Mouse (Mus musculus): ENCODE measurements around the gene Itgb4. TPM values are rescaled to one million over a fixed set of nuclear protein-coding genes. Genes with fewer than 3 reads are reported as not detected.

The Itgb4 gene
- polyA plus RNA-seq, 1 experiment from 2014 or later = 0.34 TPM

DNA sequence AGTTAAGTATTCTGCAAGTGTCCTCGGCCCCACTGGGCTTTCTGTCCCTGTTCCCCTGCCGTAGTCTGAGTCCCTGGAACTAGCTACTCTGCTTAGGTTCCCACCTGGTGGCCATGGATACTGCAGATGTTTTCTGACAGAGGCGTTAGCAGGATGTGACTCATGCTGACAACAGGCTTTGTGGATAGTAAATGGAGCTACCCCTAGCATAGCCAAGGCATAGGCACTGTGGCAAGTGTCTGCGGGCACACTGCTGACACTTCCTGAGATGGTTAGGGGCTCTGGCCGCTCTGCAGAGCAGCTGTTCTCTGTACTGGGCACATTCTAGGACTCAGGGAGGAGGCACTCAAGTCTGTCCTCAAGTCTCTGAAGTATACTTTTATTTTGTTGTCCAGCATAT lies 19.8 kb upstream of the Itgb4 start:
- Histone ChIP-seq H3K9me3 (ENCODE audit: low read length) (no peaks in the 10 kb centered on the region), H3K4me2 (ENCODE audit: low read depth, low read length) (no peak overlapping the region), H3K9ac (replicated peaks) (no peak overlapping the region), H3K36me3 (replicated peaks; ENCODE audit: insufficient read depth, low read length) (peaks cover 51% of the 10 kb centered on the region), H3K4me1 (ENCODE audit: insufficient read depth) (no peaks in the 10 kb centered on the region), H3K27me3 (ENCODE audit: insufficient read depth, low read length) (no peaks in the 10 kb centered on the region), H3K4me3 (ENCODE audit: low read depth, low read length) (no peak overlapping the region), H3K27ac (ENCODE audit: low read depth) (no peak overlapping the region)
- 90% methylated on average over 5 of the region's 5 CpGs for whole genome bisulfite sequencing (ENCODE audit: insufficient replicate concordance)
- no peak for TF ChIP-seq CTCF (IDR thresholded peaks at IDR 0.05; ENCODE audit: low read depth)
- DNase-seq = no peak
- no peak for ATAC-seq

DNA sequence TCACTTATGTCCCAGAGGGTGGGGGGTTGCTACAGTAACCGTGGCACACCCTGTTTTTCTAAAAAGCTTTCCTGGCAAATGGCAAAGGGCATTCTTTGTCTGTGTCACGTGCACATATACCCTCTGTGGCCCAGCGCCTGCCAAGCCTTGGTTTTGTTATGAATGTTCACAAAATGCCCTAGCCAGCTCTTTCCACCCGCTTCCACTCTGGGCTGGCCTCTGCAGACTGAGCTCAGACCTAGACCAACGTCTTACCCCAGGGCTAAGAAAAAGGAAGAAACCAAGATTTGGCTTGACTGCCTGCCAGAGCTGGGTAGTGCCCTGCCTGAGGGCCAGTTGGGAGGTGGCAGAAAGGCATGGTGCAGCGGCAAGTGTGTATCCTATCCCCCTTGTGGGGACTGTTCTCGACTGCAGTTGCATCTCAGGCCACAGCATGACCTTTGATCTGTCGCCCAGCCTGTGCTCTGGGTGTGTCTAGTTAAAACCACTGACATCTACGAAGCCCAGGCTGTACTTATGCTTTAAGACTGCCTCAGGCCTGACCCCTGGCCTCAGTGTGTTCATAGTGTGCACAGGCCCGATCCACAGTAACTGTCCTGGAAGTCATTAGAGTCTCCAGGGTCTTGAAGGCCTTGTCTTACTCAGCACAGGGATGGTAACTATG lies 19.2 kb upstream of the Itgb4 start:
- Histone ChIP-seq H3K9me3 (ENCODE audit: low read length) (no peaks in the 10 kb centered on the region), H3K27me3 (ENCODE audit: insufficient read depth, low read length) (no peaks in the 10 kb centered on the region), H3K27ac (ENCODE audit: low read depth) (no peak overlapping the region), H3K4me2 (ENCODE audit: low read depth, low read length) (no peak overlapping the region), H3K36me3 (replicated peaks; ENCODE audit: insufficient read depth, low read length) (peaks cover 55% of the 10 kb centered on the region), H3K4me3 (ENCODE audit: low read depth, low read length) (no peak overlapping the region), H3K4me1 (ENCODE audit: insufficient read depth) (no peaks in the 10 kb centered on the region), H3K9ac (replicated peaks) (no peak overlapping the region)
- DNase-seq = no peak
- TF ChIP-seq CTCF (IDR thresholded peaks at IDR 0.05; ENCODE audit: low read depth) = no peak
- no peak for TF ChIP-seq EP300 (IDR thresholded peaks at IDR 0.05; ENCODE audit: low read depth)
- no peak for ATAC-seq
- WGBS (ENCODE audit: insufficient replicate concordance) = 70% methylated on average over 10 of the region's 10 CpGs

DNA sequence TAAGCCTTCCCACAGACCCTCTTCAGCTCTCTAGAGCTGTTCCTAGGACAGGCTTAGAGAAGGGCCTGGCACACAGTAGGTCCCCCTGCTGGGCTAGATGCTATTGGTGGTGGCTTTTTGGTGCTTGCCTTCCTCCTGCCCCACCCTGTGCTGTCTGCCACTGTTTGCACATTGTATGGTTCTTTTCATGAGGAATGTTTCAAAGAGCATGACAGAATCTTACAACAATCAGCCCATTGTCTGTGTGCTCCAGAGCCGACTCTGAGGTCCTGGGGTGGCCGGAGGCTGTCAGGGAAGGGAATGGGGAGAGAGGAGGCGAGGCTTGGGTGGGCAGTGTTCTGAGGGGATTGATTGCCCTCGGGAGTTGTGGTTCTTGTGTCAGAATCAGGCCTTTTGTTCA lies 18.1 kb upstream of the Itgb4 start:
- no peak for ATAC-seq
- H3K9ac ChIP-seq (replicated peaks) = no peak overlapping the region
- no peak for DNase-seq
- no peak overlapping the region for H3K27ac ChIP-seq (ENCODE audit: low read depth)
- peaks cover 56% of the 10 kb centered on the region for H3K36me3 ChIP-seq (replicated peaks; ENCODE audit: insufficient read depth, low read length)
- H3K4me3 ChIP-seq (ENCODE audit: low read depth, low read length) = no peak overlapping the region
- H3K4me1 ChIP-seq (ENCODE audit: insufficient read depth) = no peaks in the 10 kb centered on the region
- no peaks in the 10 kb centered on the region for H3K27me3 ChIP-seq (ENCODE audit: insufficient read depth, low read length)
- no peak overlapping the region for H3K4me2 ChIP-seq (ENCODE audit: low read depth, low read length)
- WGBS (ENCODE audit: insufficient replicate concordance) = 90% methylated on average over 4 of the region's 4 CpGs
- H3K9me3 ChIP-seq (ENCODE audit: low read length) = no peaks in the 10 kb centered on the region
- no peak for TF ChIP-seq CTCF (IDR thresholded peaks at IDR 0.05; ENCODE audit: low read depth)
- TF ChIP-seq EP300 (IDR thresholded peaks at IDR 0.05; ENCODE audit: low read depth) = no peak

- Histone ChIP-seq H3K4me3 (ENCODE audit: low read depth, low read length) (no peak overlapping the region), H3K27ac (ENCODE audit: low read depth) (no peak overlapping the region), H3K4me1 (ENCODE audit: insufficient read depth) (no peaks in the 10 kb centered on the region), H3K9me3 (ENCODE audit: low read length) (no peaks in the 10 kb centered on the region), H3K9ac (replicated peaks) (no peak overlapping the region), H3K36me3 (replicated peaks; ENCODE audit: insufficient read depth, low read length) (peaks cover 58% of the 10 kb centered on the region), H3K27me3 (ENCODE audit: insufficient read depth, low read length) (no peaks in the 10 kb centered on the region), H3K4me2 (ENCODE audit: low read depth, low read length) (no peak overlapping the region)
- TF ChIP-seq CTCF (IDR thresholded peaks at IDR 0.05; ENCODE audit: low read depth) (no peak), EP300 (IDR thresholded peaks at IDR 0.05; ENCODE audit: low read depth) (no peak)
- 81% methylated on average over 7 of the region's 7 CpGs for WGBS (ENCODE audit: insufficient replicate concordance)
- ATAC-seq (no peak), DNase-seq (no peak)
These were observed 16.5 kb upstream of the Itgb4 start for GRCm38 (mm10) chr11:115957971-115958370.

- no peak for ATAC-seq
- Histone ChIP-seq H3K4me3 (ENCODE audit: low read depth, low read length) (no peak overlapping the region), H3K27ac (ENCODE audit: low read depth) (no peak overlapping the region), H3K36me3 (replicated peaks; ENCODE audit: insufficient read depth, low read length) (peaks cover 63% of the 10 kb centered on the region), H3K9me3 (ENCODE audit: low read length) (no peaks in the 10 kb centered on the region), H3K4me1 (ENCODE audit: insufficient read depth) (no peaks in the 10 kb centered on the region), H3K4me2 (ENCODE audit: low read depth, low read length) (no peak overlapping the region), H3K9ac (replicated peaks) (no peak overlapping the region), H3K27me3 (ENCODE audit: insufficient read depth, low read length) (no peaks in the 10 kb centered on the region)
- DNase-seq = no peak
- WGBS (ENCODE audit: insufficient replicate concordance) = 93% methylated on average over 9 of the region's 9 CpGs
- no peak for TF ChIP-seq EP300 (IDR thresholded peaks at IDR 0.05; ENCODE audit: low read depth)
- no peak for TF ChIP-seq CTCF (IDR thresholded peaks at IDR 0.05; ENCODE audit: low read depth)
These were observed 15.5 kb upstream of the Itgb4 start for GRCm38 (mm10) chr11:115959018-115959417.

GRCm38 (mm10) chr11:115962651-115963412 lies 11.7 kb upstream of the Itgb4 start:
- no peak overlapping the region for H3K4me2 ChIP-seq (ENCODE audit: low read depth, low read length)
- no peaks in the 10 kb centered on the region for H3K27me3 ChIP-seq (ENCODE audit: insufficient read depth, low read length)
- H3K9me3 ChIP-seq (ENCODE audit: low read length) = no peaks in the 10 kb centered on the region
- DNase-seq (no peak), ATAC-seq (no peak)
- no peak overlapping the region for H3K27ac ChIP-seq (ENCODE audit: low read depth)
- H3K4me3 ChIP-seq (ENCODE audit: low read depth, low read length) = no peak overlapping the region
- peaks cover 59% of the 10 kb centered on the region for H3K36me3 ChIP-seq (replicated peaks; ENCODE audit: insufficient read depth, low read length)
- H3K4me1 ChIP-seq (ENCODE audit: insufficient read depth) = no peaks in the 10 kb centered on the region
- 91% methylated on average over 9 of the region's 9 CpGs for WGBS (ENCODE audit: insufficient replicate concordance)
- no peak for TF ChIP-seq CTCF (IDR thresholded peaks at IDR 0.05; ENCODE audit: low read depth)
- TF ChIP-seq EP300 (IDR thresholded peaks at IDR 0.05; ENCODE audit: low read depth) = no peak
- no peak overlapping the region for H3K9ac ChIP-seq (replicated peaks)
